Mouse (Mus musculus) CH12.LX (cell line): ENCODE data around the gene Gzmb. TPM values are rescaled to one million over a fixed set of nuclear protein-coding genes. Genes with fewer than 3 reads are reported as not detected.

ENCODE experiments used
- DNase-seq: peaks from one replicate; pipeline ENCODE4 v3.0.0-alpha.2; 2013; ENCODE audit errors: extremely low read depth
- H3K27ac ChIP-seq: 2 replicates; pipeline ENCODE4 v1.5.1; 2012; ENCODE audit warnings: low read depth, mild to moderate bottlenecking, control low read depth, moderate library complexity; ENCODE audit not compliant: insufficient read depth
- H3K27me3 ChIP-seq: replicated peaks from 2 replicates; pipeline ENCODE3; 2012; ENCODE audit warnings: inconsistent platforms
- H3K36me3 ChIP-seq, 2 experiments: replicated peaks in 1 of 2; 2 replicates each; pipeline versions ENCODE3 to v1.6.1; 2012; ENCODE audit warnings: inconsistent platforms in 1 of 2, low read length in 1 of 2, mild to moderate bottlenecking in 1 of 2, mixed read lengths in 1 of 2, moderate library complexity in 1 of 2; ENCODE audit not compliant: control insufficient read depth in 1 of 2, insufficient read depth in 1 of 2
- H3K4me1 ChIP-seq, 2 experiments: 2 replicates each; pipeline ENCODE4 v1.6.1; 2012; ENCODE audit warnings: inconsistent platforms in 1 of 2, moderate library complexity in 1 of 2; ENCODE audit not compliant: insufficient read depth in 2 of 2, control insufficient read depth in 1 of 2
- H3K4me2 ChIP-seq: 2 replicates; pipeline ENCODE4 v1.6.1; 2012; ENCODE audit warnings: low read depth, mild to moderate bottlenecking, control low read depth; ENCODE audit not compliant: poor library complexity, insufficient read depth, severe bottlenecking
- H3K4me3 ChIP-seq, 3 experiments: fragments of 150-350 bp in 1 of 3; sonication (generic) in 1 of 3; replicated peaks in 1 of 3; 2 replicates each; pipeline versions ENCODE3 to v1.5.1; 2011 to 2012; ENCODE audit warnings: low read depth in 2 of 3, low read length in 2 of 3, mild to moderate bottlenecking in 2 of 3, moderate library complexity in 2 of 3, control low read depth in 1 of 3, improper control_type of control experiment in 1 of 3, inconsistent platforms in 1 of 3, mixed read lengths in 1 of 3; ENCODE audit not compliant: poor library complexity in 1 of 3
- H3K79me2 ChIP-seq: replicated peaks from 2 replicates; pipeline ENCODE4 v1.6.1; 2012; ENCODE audit warnings: mild to moderate bottlenecking, moderate library complexity; ENCODE audit not compliant: control insufficient read depth, poor library complexity, insufficient read depth, severe bottlenecking; ENCODE audit errors: extremely low read depth
- H3K9ac ChIP-seq: 2 replicates; pipeline ENCODE4 v1.6.1; 2012; ENCODE audit warnings: low read depth, mild to moderate bottlenecking, control low read depth, moderate library complexity; ENCODE audit not compliant: insufficient read depth
- H3K9me3 ChIP-seq: replicated peaks from 2 replicates; pipeline ENCODE3; 2012; ENCODE audit warnings: low read length, inconsistent platforms, mixed read lengths
- BHLHE40 ChIP-seq: IDR thresholded peaks from 2 replicates; pipeline ENCODE4 v1.6.1; 2011; ENCODE audit warnings: mild to moderate bottlenecking, low read depth, low read length, improper control_type of control experiment
- CTCF ChIP-seq, 2 experiments: IDR thresholded peaks in 1 of 2; conservative IDR thresholded peaks in 1 of 2; 2 replicates each; pipeline ENCODE4 v1.5.1; 2011 to 2012; ENCODE audit warnings: low read depth in 2 of 2, low read length in 2 of 2, improper control_type of control experiment in 1 of 2, inconsistent platforms in 1 of 2, mild to moderate bottlenecking in 1 of 2, moderate library complexity in 1 of 2
- ELF1 ChIP-seq: IDR thresholded peaks from 2 replicates; pipeline ENCODE4 v1.6.1; 2014; ENCODE audit warnings: low read depth, mild to moderate bottlenecking, inconsistent platforms, low read length, improper control_type of control experiment
- GABPA ChIP-seq: IDR thresholded peaks from 2 replicates; pipeline ENCODE4 v1.6.1; 2012; ENCODE audit warnings: low read depth, low read length, improper control_type of control experiment, inconsistent platforms; ENCODE audit not compliant: insufficient replicate concordance
- IRF4 ChIP-seq: IDR thresholded peaks from 2 replicates; pipeline ENCODE4 v1.6.1; 2014; ENCODE audit warnings: low read depth, mild to moderate bottlenecking, inconsistent platforms, low read length, improper control_type of control experiment
- JUN ChIP-seq: IDR thresholded peaks from 2 replicates; pipeline ENCODE4 v1.6.1; 2011; ENCODE audit warnings: low read depth, mild to moderate bottlenecking, low read length, improper control_type of control experiment, moderate library complexity; ENCODE audit not compliant: insufficient read depth
- JUND ChIP-seq: conservative IDR thresholded peaks from 2 replicates; pipeline ENCODE4 v1.6.1; 2011; ENCODE audit warnings: low read depth, low read length, improper control_type of control experiment
- MEF2A ChIP-seq: IDR thresholded peaks from 2 replicates; pipeline ENCODE4 v1.6.1; 2014; ENCODE audit warnings: low read depth, mild to moderate bottlenecking, inconsistent platforms, low read length, improper control_type of control experiment, borderline replicate concordance
- MXI1 ChIP-seq: IDR thresholded peaks from 2 replicates; pipeline ENCODE4 v1.6.1; 2011; ENCODE audit warnings: mild to moderate bottlenecking, low read depth, low read length, improper control_type of control experiment
- NELFE ChIP-seq: IDR thresholded peaks from 2 replicates; pipeline ENCODE4 v1.6.1; 2011; ENCODE audit warnings: low read depth, low read length, improper control_type of control experiment
- POLR2AphosphoS2 ChIP-seq: IDR thresholded peaks from 2 replicates; pipeline ENCODE4 v1.6.1; 2011; ENCODE audit warnings: low read depth, low read length, improper control_type of control experiment
- SIN3A ChIP-seq: IDR thresholded peaks from 2 replicates; pipeline ENCODE4 v1.6.1; 2012; ENCODE audit warnings: low read length, improper control_type of control experiment, inconsistent platforms
- USF1 ChIP-seq: IDR thresholded peaks from 2 replicates; pipeline ENCODE4 v1.6.1; 2014; ENCODE audit warnings: low read depth, mild to moderate bottlenecking, inconsistent platforms, low read length, improper control_type of control experiment
- USF2 ChIP-seq: conservative IDR thresholded peaks from 2 replicates; pipeline ENCODE4 v1.6.1; 2011; ENCODE audit warnings: low read depth, low read length, improper control_type of control experiment
- ZNF384 ChIP-seq: IDR thresholded peaks from 2 replicates; pipeline ENCODE4 v1.6.1; 2012; ENCODE audit warnings: low read depth, low read length, improper control_type of control experiment, inconsistent platforms
- dilution Hi-C: fragments of 300-500 bp; cut with MboI; formaldehyde crosslinking; loops from 2 replicates; pipeline ENCODE4 v1.14.3; 2020; ENCODE audit warnings: low sequenced_read_pairs; ENCODE audit not compliant: extremely low pct_unique_long_range_greater_than_20kb, extremely low pct_ligation_motif_present
- in situ Hi-C: fragments of 300-500 bp; cut with MboI; formaldehyde crosslinking; loops from 3 replicates; pipeline ENCODE4 v1.14.3; 2019; ENCODE audit warnings: low sequenced_read_pairs, low pct_ligation_motif_present, low pct_unique_long_range_greater_than_20kb, mixed read lengths
- polyA plus RNA-seq: library from polyadenylated mRNA; unstranded; fragments of >175 nt; gene quantifications from 2 replicates; pipeline ENCODE4 v1.2.1, GENCODE M21; 2012; ENCODE audit warnings: low read depth; ENCODE audit not compliant: insufficient read length
- total RNA-seq, 2 experiments: library from RNA; depleted of rRNA; stranded (reverse); fragments of 300-350 nt in 1 of 2; fragments of >200 nt in 1 of 2; gene quantifications; 2 replicates each; pipeline ENCODE4 v1.2.3; 2012 to 2014

The Gzmb gene
- total and polyA plus RNA-seq, 3 experiments, result not detected

DNA sequence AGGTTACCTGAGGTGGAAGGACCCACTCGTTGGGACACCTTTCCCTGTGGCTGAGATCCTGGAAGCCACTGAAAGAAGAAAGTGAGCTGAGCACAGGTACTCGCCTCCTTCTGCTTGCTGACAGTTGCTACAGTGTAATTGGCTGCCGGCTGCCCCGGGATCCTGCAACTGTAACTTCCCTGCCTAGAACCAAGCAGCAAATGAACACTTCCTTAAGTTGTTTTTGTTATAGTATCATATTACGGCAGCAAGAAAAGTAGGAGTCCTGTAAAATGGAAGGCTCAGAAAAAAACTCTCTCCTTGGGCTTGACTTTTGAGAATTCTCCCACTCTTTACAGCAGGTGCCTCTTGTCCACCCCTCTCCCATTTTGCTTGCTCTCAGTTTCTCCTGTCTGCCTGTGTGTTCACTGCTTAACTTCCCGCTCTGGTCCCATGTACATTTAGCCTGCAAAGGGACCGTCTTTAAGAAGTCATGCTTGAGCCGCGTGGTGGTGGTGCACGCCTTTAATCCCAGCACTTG lies 41.5 kb upstream of the Gzmb start:
- Histone ChIP-seq H3K4me1 (peaks cover 2 to 4% of the 10 kb centered on the region in 2 experiments; a peak in 1 of 4 replicates), H3K4me3 (no peak overlapping the region), H3K27ac (no peak overlapping the region), H3K27me3 (peaks cover 2% of the 10 kb centered on the region), H3K9me3 (no peaks in the 10 kb centered on the region), H3K9ac (peak overlapping the region; percentile 32), H3K79me2 (no peaks in the 10 kb centered on the region), H3K4me2 (peak overlapping the region; percentile 83), H3K36me3 (no peaks in the 10 kb centered on the region)
- TF ChIP-seq GABPA, result no peak
- peak; percentile 37; the same call in 1 of the 2 replicates for TF ChIP-seq MXI1
- in situ Hi-C loops (loop anchor here (25.0 kb wide), 1 partner anchor 91 kb away; the partner anchor contains the start of gene Gzmf), dilution Hi-C loops (no loop called here)
- DNase-seq, result no peak

DNA sequence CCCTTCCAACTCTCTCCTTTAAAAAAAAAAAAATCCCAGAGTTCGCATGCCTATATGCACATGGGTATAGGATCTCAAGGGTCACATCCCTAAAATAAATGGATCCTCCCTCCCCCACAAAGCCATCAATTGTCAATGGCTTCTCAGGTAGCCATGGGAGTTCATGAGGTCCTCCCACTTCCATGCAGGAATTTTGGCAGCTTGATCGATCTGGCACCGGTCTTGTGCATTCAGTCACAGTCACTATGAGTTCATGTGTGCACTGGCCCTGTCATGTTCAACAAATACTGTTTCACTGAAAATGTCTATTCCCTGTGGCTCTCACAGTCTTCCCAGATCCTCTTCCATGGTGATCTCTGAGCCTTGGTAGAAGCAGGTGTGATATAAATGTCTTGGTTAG lies 40.0 kb upstream of the Gzmb start:
- H3K27me3 ChIP-seq, result peaks cover 2% of the 10 kb centered on the region
- TF ChIP-seq CTCF (conservative IDR thresholded peaks at IDR 0.05 in 1 of 2, IDR thresholded peaks at IDR 0.05 in 1 of 2; ENCODE audit: low read depth in 2 of 2, low read length in 2 of 2) (no peak), USF2 (no peak), ZNF384 (no peak), JUND (no peak), NELFE (no peak), ELF1 (no peak), IRF4 (no peak), SIN3A (no peak)
- H3K9me3 ChIP-seq, result no peaks in the 10 kb centered on the region
- H3K4me2 ChIP-seq, result no peak overlapping the region
- no peak for DNase-seq
- dilution Hi-C loops (no loop called here), in situ Hi-C loops (loop anchor here (25.0 kb wide), 1 partner anchor 90 kb away; the partner anchor contains the start of gene Gzmf)
- no peaks in the 10 kb centered on the region for H3K36me3 ChIP-seq
- H3K9ac ChIP-seq, result no peak overlapping the region
- no peak overlapping the region for H3K27ac ChIP-seq
- H3K4me3 ChIP-seq, result no peak overlapping the region
- peaks cover 2 to 4% of the 10 kb centered on the region in 2 experiments; a peak in 1 of 4 replicates for H3K4me1 ChIP-seq
- H3K79me2 ChIP-seq, result no peaks in the 10 kb centered on the region

DNA sequence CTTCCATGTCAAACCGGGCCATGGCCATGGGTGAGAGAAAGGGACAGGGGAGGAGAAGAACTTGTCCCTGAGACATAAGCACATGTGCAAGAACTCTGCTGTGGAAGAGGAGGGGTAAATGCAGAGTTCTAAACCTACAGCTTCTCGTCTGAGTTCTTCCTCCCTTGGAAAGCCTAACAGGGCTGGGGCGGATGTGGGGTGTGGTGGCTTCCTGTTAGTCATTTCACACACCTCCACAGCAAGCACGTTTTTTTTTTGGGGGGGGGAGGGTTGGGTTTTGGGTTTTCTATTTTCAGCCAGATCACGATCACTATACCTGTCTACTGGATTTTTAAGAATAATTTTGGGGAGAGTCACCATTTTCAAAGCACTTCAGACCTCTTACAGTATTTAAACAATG lies 34.7 kb upstream of the Gzmb start:
- TF ChIP-seq JUN (0 out of 2 replicates have a peak, but pooled peaks have one; percentile 12), BHLHE40 (peak; percentile 56), MEF2A (no peak), USF1 (no peak), ZNF384 (peak; percentile 46; the same call in 1 of the 2 replicates), POLR2AphosphoS2 (no peak)
- Histone ChIP-seq H3K79me2 (no peaks in the 10 kb centered on the region), H3K9ac (no peak overlapping the region), H3K4me1 (peaks cover 0 to 4% of the 10 kb centered on the region in 2 experiments; a peak in 2 of 4 replicates), H3K4me3 (no peak overlapping the region), H3K9me3 (no peaks in the 10 kb centered on the region), H3K27ac (no peak overlapping the region), H3K27me3 (no peaks in the 10 kb centered on the region), H3K36me3 (no peaks in the 10 kb centered on the region), H3K4me2 (no peak overlapping the region)
- in situ Hi-C loops, result no loop called here
- DNase-seq, result peak; percentile 21
- dilution Hi-C loops, result no loop called here
